In genomic region chr11:107573847-107574246, GRCm38 (mm10) we compare ENCODE assay signal across 8 mouse cellular contexts. TPM values are rescaled to one million over a fixed set of nuclear protein-coding genes. Genes with fewer than 3 reads are reported as not detected.
DNase-seq lines count a peak whose midpoint lies in the region; ATAC-seq and TF ChIP-seq lines count a peak whose summit lies in the region.

No protein-coding gene starts in this region.

- no peak for DNase-seq in hindbrain, embryonic 10.5 days (ENCODE audit: low spot score)
- DNase-seq in gastrocnemius, postnatal 36 days, result peak; percentile 30 to 49
- DNase-seq in kidney, adult 8-10 months, result peak; percentile 85
- DNase-seq in lung, postnatal 14 days, result peak; percentile 33
- no peak for DNase-seq in forebrain, postnatal 0 days
- DNase-seq in neural tube, embryonic 10.5 days (ENCODE audit: extremely low spot score, low spot score), result no peak

- no peak overlapping the region for H3K4me3 ChIP-seq in hindbrain, embryonic 10.5 days
- no peak overlapping the region for H3K4me3 ChIP-seq in hindbrain, embryonic 12.5 days
- no peak overlapping the region for H3K4me3 ChIP-seq in forebrain, postnatal 0 days (ENCODE audit: low read depth, low read length)

- no peak overlapping the region for H3K4me2 ChIP-seq in hindbrain, embryonic 12.5 days (replicated peaks)
- H3K4me2 ChIP-seq in forebrain, postnatal 0 days (ENCODE audit: low read depth), result no peak overlapping the region

- ATAC-seq in hindbrain, embryonic 12.5 days (ENCODE audit: low FRiP score), result no peak
- ATAC-seq in forebrain, postnatal 0 days, result no peak
- no peak for ATAC-seq in erythroid progenitor cell, adult 5-6 weeks (replicated peaks; ENCODE audit: low FRiP score, poor library complexity, severe bottlenecking)

- WGBS in hindbrain, embryonic 10.5 days, result 61% methylated on average over 6 of the region's 6 CpGs
- 58% methylated on average over 6 of the region's 6 CpGs for WGBS in hindbrain, embryonic 12.5 days
- 69% methylated on average over 6 of the region's 6 CpGs for WGBS in forebrain, postnatal 0 days

- H3K9ac ChIP-seq in hindbrain, embryonic 12.5 days, result no peak overlapping the region
- no peak overlapping the region for H3K9ac ChIP-seq in forebrain, postnatal 0 days

- intact Hi-C loops in gastrocnemius, postnatal 36 days (cut with DNase I), result no loop called here

- H3K27me3 ChIP-seq in hindbrain, embryonic 10.5 days (ENCODE audit: insufficient read depth, poor library complexity, severe bottlenecking), result no peaks in the 10 kb centered on the region
- H3K27me3 ChIP-seq in hindbrain, embryonic 12.5 days, result no peaks in the 10 kb centered on the region
- H3K27me3 ChIP-seq in forebrain, postnatal 0 days (ENCODE audit: insufficient read depth, low read length), result no peaks in the 10 kb centered on the region

- no peak for TF ChIP-seq CTCF in forebrain, postnatal 0 days (IDR thresholded peaks at IDR 0.05; ENCODE audit: low read depth)

- H3K9me3 ChIP-seq in hindbrain, embryonic 10.5 days, result no peaks in the 10 kb centered on the region
- H3K9me3 ChIP-seq in hindbrain, embryonic 12.5 days (replicated peaks), result no peaks in the 10 kb centered on the region
- no peaks in the 10 kb centered on the region for H3K9me3 ChIP-seq in forebrain, postnatal 0 days (ENCODE audit: low read length)

- H3K27ac ChIP-seq in hindbrain, embryonic 10.5 days, result peak overlapping the region; percentile 54; the same call in 1 of the 2 replicates
- H3K27ac ChIP-seq in hindbrain, embryonic 12.5 days, result no peak overlapping the region
- H3K27ac ChIP-seq in forebrain, postnatal 0 days (ENCODE audit: low read depth, low read length), result no peak overlapping the region

- H3K4me1 ChIP-seq in hindbrain, embryonic 10.5 days (replicated peaks), result peaks cover 20% of the 10 kb centered on the region
- H3K4me1 ChIP-seq in hindbrain, embryonic 12.5 days, result peaks cover 8% of the 10 kb centered on the region
- no peaks in the 10 kb centered on the region for H3K4me1 ChIP-seq in forebrain, postnatal 0 days (ENCODE audit: insufficient read depth)

- H3K36me3 ChIP-seq in hindbrain, embryonic 10.5 days, result peaks cover 85% of the 10 kb centered on the region
- peaks cover 38% of the 10 kb centered on the region for H3K36me3 ChIP-seq in hindbrain, embryonic 12.5 days
- peaks cover 21% of the 10 kb centered on the region for H3K36me3 ChIP-seq in forebrain, postnatal 0 days (ENCODE audit: insufficient read depth)

RNA-seq across cellular contexts. Expression of gene Helz, which starts 26.1 kb away (rescaled TPM):
- 20.6 and 23.7 TPM in 2 replicates for polyA plus RNA-seq in hindbrain, embryonic 10.5 days (2016; fragmentation: Nextera tagmentation; extraction: Ambion mirVana)
- polyA plus RNA-seq in hindbrain, embryonic 12.5 days (2016; fragmentation: Nextera tagmentation; extraction: Ambion mirVana), result 21.4 and 22.6 TPM in 2 replicates
- total RNA-seq in gastrocnemius, postnatal 36 days (2021), result 10 to 100 TPM; 13.9 to 14.2 TPM
- total RNA-seq in forebrain, postnatal 0 days (2014; rRNA removed), result 10.6 and 13.6 TPM in 2 replicates
- 4.0 and 8.1 TPM in 2 replicates for polyA plus RNA-seq in forebrain, postnatal 0 days (2015; fragmentation: Nextera tagmentation; extraction: Ambion mirVana)
- 7.9 and 8.8 TPM in 2 replicates for total RNA-seq in erythroid progenitor cell, adult 5-6 weeks (2015; ENCODE audit: low replicate concordance)
- total RNA-seq in erythroid progenitor cell, adult 5-6 weeks (2017; ENCODE audit: low replicate concordance), result 7.3 and 8.0 TPM in 2 replicates

Comparison
In these comparisons a context has a peak if more than half of its experiments do, and no peak if none do; other contexts are left out.
1. DNase-seq: peak in gastrocnemius, postnatal 36 days (2 of 2), kidney, adult 8-10 months (2 of 2) and lung, postnatal 14 days (single experiment); none in hindbrain, embryonic 10.5 days (single experiment), forebrain, postnatal 0 days (single experiment) and neural tube, embryonic 10.5 days (single experiment).